Mouse (Mus musculus): ENCODE measurements around the gene Shank2.

Shank2 gene

DNA sequence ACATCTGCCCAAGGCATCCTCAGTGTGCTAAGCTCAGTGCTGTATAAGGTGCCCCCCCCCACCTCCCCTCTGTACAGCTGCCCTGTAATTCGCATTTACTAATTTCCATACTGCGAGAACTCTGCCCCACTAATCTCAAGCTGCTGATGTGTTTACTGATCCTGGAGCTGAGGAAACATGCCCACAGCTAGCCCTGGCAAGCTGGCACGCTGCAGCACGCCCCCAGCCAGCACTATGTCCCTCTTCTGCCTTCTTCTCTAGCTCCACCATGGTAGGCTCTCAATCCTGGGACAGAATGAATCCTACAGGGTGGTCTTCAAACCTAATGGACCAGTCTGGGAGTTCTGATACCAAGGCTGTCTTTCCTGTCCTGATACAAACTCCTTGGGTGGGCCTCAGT lies 267.1 kb downstream of the Shank2 start:
- no peak for DNase-seq (ENCODE audit: low read depth, low spot score)

DNA sequence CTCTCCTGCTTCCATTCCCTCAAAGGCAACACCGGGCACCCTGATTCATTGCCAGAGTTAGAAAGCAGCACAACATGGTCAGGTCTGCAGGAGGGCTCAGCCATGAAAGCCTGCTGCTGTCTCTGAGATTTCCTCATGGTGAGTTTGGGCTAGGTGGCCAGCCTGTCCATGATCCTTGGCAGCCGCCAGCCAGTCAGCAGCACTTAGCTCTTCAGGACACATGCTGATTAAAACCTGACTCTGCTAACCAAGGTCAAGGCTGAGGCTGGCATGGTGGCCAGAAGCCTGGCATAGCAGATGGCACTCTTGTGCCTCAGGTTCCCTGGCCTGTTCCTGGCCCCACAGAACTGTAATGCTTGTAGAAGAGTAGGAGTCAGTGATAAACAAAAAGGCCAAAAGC lies 269.3 kb downstream of the Shank2 start:
- no peak for DNase-seq (ENCODE audit: low read depth, low spot score)

DNA sequence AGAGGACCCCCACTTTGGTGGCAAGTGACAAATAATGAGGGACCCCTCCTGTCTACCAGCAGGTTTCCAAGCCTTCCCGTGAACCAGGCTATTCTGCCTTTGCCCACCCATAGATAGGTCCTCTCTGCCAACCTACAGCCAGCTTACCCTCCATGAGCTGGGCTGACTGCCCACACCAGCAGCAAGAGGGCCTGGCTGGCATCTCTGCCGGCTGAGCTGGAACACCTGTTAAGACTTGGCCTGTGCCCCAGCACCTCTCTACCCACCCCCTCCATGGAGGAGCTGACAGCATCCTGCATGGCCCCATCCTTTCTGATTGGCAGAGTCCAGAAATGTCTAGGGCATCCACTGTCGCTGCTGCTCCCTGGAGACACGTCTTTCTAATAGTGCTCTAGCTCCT lies 277.0 kb downstream of the Shank2 start:
- DNase-seq (ENCODE audit: low read depth, low spot score), result no peak

DNA sequence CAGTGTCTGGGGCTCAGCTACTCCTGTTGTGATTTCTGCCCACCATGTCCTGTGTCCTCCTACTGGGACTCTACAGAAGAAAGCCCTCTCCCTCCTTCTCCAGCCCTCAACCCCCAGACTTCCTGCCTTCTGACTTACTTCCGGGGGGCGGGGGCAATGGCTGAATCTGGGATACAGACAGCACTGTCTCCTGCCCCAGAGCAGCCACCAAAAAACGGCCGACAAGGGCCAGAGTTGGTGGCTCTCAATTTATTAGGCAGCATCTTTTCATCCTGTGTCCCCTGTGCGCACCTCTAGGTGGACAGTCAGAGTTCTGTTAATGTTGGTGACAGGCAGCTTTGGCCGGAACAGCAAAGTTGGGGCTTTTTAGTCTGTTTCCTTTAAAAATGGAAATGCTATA lies 282.0 kb downstream of the Shank2 start:
- no peak for DNase-seq (ENCODE audit: low read depth, low spot score)

DNA sequence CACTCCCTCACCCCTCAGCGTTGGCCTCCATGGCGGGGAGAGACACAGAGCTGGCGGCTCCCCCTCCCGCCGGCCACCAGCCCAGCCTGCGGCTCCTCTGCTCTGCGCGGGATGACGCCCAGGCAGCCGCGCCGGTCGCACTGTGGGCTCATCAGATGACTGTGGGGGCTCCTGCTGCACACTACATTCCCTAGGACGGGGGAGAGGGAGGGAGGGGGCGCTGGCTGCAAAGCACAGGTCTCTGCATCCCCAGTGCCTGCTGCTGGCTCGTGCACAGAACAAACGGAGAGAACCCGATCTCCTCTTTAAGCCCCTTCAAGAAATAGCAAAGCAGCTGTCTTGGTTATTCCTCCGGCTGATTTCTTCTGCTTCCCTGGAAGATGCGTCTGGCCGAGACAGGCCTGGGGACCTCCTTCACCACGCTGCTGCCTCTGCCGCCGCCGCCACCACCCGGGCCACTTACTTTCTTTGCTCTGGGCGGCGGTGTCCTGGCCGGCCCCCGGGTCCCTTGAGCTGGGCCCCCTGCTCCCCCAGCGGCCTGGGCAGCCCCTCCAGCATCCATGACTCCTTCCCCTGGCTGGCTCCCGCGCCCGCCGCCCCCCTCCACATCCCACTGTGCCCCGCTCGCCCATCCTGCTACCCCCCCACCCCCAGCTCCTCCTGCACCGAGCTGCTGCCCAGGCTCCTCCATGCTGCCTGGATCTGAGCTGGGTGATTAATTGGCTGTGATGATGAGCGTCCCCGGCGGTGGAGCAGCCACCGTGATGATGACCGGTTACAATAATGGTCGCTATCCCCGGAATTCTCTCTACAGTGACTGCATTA lies 282.7 kb downstream of the Shank2 start:
- DNase-seq (ENCODE audit: low read depth, low spot score), result no peak

DNA sequence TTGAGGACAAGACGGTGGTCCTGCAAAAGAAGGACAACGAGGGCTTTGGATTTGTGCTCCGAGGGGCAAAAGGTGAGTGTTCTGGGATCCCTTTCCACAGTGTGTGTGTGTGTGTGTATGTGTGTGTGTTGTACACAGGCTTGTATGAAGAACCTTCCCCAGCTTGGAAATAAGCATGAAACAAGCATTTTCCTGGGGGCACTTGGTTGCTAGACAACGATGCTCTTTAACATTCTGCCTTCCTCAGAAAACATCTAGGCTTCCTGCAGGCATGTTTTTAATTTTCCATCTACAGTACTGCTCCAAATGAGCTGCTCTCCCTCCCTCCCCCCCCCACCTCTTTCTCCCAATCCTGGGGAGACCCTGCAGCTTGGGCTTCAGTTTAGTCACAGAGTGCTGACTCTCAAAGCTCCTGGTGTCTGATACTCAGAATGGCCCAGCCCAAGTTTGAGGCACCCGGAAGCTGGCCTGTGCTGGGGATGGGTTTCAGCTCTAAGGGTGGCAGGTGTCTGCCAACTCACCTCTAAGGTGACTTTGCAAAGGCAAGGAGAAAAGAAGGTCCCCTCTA lies 283.4 kb downstream of the Shank2 start:
- no peak for DNase-seq (ENCODE audit: low read depth, low spot score)

DNA sequence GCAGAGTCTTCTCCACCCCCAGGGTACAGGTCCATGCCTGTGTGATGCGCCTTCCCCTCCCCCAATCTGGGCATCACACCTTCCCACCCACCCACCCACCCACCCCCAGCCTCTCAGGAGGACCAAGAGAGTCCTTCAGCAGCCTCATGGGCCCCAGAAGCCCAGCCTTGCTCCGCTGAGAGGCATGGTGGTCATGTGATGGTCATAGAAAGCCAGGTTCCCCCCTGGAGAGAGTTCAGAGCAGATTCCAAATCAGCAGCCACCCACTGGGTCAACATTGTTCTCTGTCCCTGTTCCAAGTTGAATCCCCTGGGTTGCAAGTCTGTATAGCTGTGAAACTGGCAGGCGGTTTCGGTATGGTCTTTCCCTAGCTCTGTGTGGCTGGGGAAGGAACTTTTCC lies 284.2 kb downstream of the Shank2 start:
- no peak for DNase-seq (ENCODE audit: low read depth, low spot score)

DNA sequence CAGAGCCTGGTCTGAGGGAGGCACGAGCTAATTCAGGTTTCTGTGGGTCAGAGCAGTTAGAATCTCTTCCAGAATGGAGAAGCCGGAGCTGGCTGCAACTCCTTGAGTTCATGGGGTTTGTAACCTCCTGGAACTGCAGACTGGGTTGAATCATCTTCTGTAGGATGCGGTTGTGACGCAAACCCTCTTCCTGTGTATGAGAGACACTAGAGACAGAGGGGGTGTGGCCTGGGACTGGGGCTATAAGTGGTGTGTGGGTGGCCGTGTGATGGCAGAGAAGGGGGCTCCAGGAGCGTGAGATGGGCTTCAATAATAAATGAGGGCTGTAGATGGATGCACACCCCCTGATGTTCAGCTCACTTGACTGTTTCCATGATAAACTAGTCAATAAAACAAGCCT lies 286.3 kb downstream of the Shank2 start:
- DNase-seq (ENCODE audit: low read depth, low spot score), result no peak

DNA sequence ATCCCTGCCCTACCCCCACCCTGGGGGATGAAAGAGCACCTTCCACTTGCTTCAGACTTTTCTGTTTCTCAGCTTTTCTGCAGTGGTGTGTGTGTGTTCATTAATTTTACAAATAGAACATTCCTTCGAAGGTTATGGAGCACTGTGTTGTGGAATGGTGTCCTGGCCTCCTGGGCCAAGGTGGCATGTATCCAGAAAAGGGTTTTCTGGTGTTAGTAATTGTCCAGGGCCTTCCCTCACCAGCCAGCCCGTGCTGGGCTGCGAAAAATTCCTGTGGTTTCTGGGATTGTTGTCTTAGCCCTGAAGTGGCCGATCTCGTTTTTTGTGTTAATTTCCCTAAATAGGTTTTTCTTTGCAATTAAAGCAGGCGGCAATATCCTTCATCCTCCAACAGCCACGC lies 289.8 kb downstream of the Shank2 start:
- DNase-seq (ENCODE audit: low read depth, low spot score), result no peak

DNA sequence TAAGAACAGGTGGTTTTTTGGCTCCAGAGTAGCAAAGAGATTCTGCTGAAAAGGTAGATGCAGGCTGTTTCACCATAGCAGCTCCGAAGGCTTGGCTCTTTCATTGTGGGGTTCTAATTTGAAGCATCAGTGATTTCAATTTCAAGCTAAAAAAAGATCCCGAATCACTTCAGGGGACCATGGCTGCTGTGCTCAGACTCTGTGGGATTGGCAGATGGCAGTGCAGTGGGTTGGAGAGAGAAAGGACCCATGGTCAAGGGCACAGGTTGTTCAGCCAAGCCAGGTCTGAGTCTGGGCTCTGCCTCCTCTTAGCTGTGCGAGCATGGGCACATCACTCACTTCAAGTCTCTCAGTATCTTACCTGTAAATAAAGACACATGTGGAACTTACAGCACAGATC lies 291.9 kb downstream of the Shank2 start:
- DNase-seq (ENCODE audit: low read depth, low spot score), result no peak

DNA sequence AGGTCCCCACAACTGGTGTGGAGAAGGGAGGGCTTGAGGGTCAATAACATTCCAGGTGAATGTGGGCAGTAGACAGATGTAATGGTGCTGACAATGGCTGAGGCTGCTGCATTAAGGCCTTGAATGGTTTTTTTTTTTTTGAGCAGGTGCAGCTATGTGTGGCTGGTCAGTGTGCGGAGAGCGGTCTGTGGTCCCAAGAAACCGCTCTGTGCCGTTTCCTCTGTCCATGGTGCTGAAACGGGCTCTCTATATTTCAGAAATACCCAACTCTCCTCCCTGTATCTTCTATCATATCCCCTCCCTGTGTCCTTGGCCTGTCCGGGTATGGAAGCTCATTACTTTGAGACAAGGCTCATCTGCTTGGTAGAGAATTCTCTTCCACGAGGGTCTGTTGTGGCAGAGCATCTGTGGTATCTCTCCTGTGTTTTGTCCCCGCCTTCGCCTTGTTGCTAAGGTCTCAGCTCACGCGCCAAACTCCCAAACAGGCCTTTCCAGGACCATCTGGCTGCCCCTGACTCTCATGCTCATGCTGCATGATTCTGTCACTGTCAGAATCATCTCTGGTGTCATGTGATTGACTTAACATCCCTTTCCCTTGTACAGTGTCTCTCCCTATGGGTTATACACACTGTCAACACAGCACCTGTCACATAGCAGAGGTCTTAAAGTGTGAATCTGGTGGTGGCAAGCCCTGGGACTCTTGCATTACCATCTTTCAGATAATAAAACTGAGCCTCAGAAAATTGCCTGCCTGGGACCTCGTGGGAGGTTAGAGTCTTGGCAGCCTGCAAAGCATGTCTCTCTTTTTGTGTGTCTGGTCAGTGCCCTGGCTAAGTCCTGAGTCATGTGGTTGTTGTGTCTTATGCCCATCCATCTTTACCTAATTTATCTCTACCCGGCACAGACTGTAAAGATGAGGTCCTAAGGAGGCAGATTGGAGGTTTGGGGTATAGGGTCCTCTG lies 292.8 kb downstream of the Shank2 start:
- no peak for DNase-seq (ENCODE audit: low read depth, low spot score)

DNA sequence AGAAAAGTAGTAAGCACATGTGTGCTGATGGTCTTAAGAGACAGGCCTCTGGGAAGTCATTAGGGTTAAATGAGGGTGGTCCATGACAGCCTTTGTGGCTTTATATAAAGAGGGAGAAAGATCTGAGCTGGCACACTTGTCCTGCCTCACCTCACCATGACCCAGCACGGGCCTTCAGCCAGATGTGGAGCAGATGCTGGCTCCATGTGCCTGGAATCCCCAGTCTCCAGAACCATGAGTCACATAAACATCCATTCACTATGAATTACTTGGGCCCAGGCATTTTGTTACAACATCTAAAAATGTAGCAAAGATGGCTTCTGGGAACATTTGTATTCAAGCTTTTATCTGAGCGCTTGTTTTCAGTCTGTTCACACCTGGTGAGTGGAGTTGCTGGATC lies 297.6 kb downstream of the Shank2 start:
- DNase-seq (ENCODE audit: low read depth, low spot score), result no peak

DNA sequence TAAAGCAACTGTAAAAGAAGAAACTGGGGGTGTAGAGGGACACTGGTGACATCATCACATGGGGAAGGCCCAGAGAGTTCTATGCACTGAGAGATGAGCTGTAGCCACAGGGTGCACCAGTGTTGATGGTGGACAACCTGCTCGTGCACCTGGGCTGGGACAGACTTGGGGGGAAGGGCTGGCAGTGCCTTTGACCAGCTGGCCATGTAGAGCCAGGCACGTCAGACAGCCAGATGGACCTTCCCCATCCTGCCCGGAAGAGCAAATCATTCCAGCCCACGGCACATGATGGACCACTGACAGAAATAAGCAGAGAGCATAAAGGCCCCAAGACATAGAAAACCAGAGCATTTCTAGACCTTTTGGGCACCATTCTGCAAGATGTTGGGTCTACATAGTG lies 299.9 kb downstream of the Shank2 start:
- no peak for DNase-seq (ENCODE audit: low read depth, low spot score)

DNA sequence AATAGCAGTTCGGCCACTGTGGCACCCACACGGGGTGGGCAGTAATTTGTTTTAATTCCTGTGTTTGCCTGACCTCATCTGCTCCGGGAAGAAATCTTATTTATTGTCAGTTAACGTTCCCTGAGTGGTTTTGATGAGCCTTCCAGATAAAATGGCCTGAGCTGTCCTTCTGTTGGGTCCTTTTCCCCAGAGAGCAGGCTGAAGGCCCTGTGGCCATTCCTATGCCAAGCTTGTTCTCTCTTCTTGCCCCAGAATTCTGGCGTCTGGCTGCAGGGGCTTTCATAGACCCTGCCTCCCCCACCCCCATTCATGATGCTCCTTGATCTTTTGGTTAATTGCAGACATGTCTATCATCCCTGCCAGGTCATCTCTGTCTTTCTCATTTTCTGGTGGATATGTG lies 300.8 kb downstream of the Shank2 start:
- DNase-seq (ENCODE audit: low read depth, low spot score), result no peak

DNA sequence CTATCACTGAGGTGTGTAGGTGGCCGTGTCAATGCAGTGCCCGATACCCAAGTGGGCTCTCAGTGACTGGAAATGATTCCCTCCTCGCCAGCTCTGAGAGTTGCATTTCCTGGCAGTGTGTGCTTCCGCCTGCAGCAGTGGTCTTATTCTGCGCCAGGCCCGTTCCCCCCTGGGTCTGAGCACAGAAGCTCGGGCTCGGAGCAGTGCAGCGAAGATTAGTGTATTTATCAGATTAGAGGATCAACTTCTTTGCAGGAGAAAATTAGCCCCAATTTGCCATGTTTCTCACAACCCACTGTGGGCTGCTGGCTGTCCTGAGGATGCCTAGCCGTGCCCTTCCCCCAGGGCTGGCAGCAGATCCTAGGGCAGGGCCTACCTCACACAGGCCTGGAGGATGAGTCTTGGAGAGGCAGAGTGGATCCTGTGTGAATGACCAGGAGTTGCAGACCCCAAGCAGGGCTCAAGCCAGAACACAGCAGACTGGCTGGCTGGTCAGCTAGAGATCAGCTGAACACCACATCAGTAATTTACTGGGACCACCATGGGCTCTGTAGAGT lies 306.2 kb downstream of the Shank2 start:
- DNase-seq (ENCODE audit: low read depth, low spot score), result no peak

DNA sequence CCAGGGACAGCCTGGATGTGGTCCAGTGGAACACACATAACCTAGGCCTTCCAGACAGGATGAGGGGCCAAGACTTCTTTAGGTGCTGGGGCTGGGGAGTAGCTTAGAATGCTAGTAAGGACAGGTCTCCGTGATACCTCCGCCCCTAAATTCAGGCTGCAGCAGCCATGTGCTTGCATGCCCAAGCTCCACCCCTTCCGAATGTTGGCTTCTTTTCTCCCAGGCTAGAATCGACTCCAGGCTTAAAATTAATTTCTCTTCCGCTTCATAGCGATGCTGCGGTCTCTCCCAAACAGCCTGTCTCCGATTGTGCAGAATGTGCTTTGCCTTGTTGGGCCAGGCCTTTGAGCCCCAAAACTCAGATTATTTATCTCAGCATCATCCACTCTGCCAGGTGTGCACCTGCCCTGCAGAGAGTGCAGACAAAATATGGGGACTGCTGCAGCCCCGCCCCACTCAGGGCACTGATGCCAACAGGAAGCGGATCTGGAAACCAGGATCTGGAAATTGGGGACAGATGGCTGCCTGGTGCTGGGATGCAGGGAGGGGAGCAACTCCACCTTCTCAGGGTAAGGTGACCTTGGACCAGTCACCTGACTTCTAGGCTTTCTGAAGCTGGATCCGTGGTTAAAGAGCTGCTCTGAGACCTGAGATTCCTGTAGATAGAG lies 312.8 kb downstream of the Shank2 start:
- no peak for DNase-seq (ENCODE audit: low read depth, low spot score)

DNA sequence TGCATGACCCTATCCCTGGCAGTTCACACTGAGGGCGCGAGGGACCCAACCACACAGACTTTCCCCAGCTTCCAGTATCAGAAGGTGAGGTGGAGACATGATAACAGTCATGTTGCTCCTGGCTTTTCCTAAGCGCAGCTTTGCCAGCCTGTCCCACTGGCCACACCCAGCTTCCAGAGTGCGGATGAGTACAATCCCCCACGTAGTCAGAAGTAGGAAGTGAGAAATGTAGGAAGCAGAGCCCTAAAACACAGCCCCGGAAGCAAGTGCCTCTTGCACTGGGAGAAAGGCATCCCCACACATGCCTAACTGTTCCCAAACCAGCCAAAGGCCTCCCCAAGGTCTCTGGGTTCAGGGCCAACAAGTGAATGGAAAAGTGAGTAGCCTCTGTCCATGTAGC lies 314.5 kb downstream of the Shank2 start:
- no peak for DNase-seq (ENCODE audit: low read depth, low spot score)

DNA sequence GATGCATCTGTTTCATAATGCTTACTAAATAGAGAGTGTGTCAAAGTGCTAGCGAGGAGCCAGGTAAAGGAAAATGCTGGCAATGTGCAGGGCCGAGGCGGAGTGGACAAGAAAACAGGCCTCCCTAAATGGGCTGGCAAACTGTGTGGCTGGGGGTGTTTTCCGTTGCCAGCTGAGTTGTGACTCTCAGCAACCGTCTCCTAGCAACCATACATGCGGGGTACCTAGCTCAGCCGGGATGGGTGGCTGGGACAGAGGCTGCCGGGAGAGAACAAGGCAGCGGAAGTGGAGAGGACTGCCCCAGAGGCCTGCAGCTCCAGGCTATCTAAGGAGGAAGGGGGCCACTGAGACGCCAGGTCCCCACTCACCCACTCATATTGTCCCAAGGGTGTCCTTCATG lies 315.1 kb downstream of the Shank2 start:
- DNase-seq (ENCODE audit: low read depth, low spot score), result no peak

DNA sequence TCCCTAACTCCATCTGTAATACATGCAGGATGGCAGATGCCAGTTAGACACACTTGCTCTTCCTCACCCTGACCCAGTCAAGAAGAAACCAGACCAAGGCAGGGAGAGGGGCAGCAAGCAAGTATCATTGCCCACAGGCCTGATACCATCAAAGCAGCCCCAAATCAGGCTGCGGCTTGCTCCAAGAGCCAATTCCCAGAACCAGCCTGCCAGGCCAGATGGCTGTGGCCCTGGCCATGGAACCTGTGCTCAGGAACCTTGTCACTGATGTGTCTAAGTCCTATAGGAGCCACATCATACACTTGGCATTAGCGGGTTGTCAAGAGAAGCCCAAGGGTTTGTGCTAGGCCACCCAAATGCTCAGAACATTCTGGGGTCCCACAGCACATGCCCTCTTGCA lies 322.3 kb downstream of the Shank2 start:
- DNase-seq (ENCODE audit: low read depth, low spot score), result no peak

DNA sequence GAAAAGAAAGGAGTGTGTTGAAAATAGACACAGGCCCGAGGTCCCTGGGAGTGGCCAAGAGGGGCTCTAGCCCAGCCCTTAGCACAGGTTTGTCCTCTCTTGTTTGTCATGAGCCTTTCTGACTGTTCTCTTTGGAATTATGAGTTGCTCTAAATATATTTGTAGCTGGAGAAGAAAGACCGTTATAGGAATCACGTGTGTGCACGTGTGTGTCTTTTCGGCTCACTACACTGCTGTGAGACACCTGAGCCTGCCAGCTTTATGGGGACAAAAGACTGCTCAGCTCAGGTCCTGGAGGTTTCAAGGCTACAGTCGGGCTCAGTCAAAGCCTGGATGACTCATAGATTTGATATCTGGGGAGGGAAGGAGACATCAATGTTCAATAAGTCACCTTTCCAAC lies 323.1 kb downstream of the Shank2 start:
- no peak for DNase-seq (ENCODE audit: low read depth, low spot score)

DNA sequence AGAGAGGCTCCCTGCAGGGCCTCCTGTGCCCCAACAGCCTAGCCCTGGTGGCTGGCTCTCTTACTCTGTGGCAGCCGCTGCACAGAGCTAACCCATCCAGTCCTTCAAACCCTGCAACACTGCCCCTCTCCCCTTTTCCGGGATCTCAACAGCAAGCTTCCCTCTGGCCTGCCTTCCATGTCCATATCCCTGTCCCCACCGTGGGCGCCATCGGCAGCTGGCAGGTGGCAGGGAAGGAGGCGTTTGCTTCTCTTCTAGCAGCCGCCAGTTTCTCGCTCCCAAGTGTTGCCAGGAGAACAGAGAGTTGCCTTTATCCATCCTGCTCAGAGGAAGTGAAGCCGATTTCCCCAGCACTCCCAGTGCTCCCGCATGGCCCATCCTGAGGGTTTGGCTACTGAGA lies 323.9 kb downstream of the Shank2 start:
- no peak for DNase-seq (ENCODE audit: low read depth, low spot score)
